Mouse (Mus musculus) adrenal gland, adult (tissue): ENCODE data around the gene Rpusd2.
"Not testable (repeated sequence)": the region's sequence is repeated elsewhere in the genome, so short reads cannot be mapped to it uniquely, and the experiment has no call there.

Experiments
- DNase-seq, 2 experiments: peaks; one replicate each; pipeline ENCODE4 v3.0.0; 2022 to 2023; ENCODE audit warnings: low spot score in 1 of 2; ENCODE audit not compliant: inconsistent age in 2 of 2

The Rpusd2 gene

GRCm38 (mm10) chr2:119034656-119035396 is at the start of gene Rpusd2:
Rpusd2 (plus strand) TSS chr2:119034790.
- DNase-seq, result peak; percentile 93 to 97

- DNase-seq, result no peak
These were observed 39.1 kb upstream of the Rpusd2 start for GRCm38 (mm10) chr2:118995490-118995889.

GRCm38 (mm10) chr2:118995919-118996797 is 38.4 kb upstream of the Rpusd2 start:
- DNase-seq, result no peak

- no peak for DNase-seq
These were observed 37.8 kb upstream of the Rpusd2 start for GRCm38 (mm10) chr2:118996798-118997105.

GRCm38 (mm10) chr2:118998115-118998866 is 36.3 kb upstream of the Rpusd2 start:
- peak in 1 of 2 experiments; percentile 49 for DNase-seq

- DNase-seq, result no peak
These were observed 35.5 kb upstream of the Rpusd2 start for GRCm38 (mm10) chr2:118999025-118999639.

GRCm38 (mm10) chr2:119006886-119007285 is 27.7 kb upstream of the Rpusd2 start:
- DNase-seq, result no peak

GRCm38 (mm10) chr2:119009376-119009775 is 25.2 kb upstream of the Rpusd2 start:
- DNase-seq, result peak in 1 of 2 experiments; percentile 28

- no peak for DNase-seq
These were observed 19.6 kb upstream of the Rpusd2 start for GRCm38 (mm10) chr2:119014989-119015388.

GRCm38 (mm10) chr2:119015604-119016180 is 18.9 kb upstream of the Rpusd2 start:
- peak; percentile 40 to 71 for DNase-seq

- DNase-seq, result not testable (repeated sequence)
These were observed 18.3 kb upstream of the Rpusd2 start for GRCm38 (mm10) chr2:119016312-119016711.

GRCm38 (mm10) chr2:119017647-119018046 is 16.9 kb upstream of the Rpusd2 start:
- no peak for DNase-seq

GRCm38 (mm10) chr2:119018391-119019122 is 16.0 kb upstream of the Rpusd2 start:
- peak in 1 of 2 experiments; percentile 42 for DNase-seq

- DNase-seq, result no peak
These were observed 15.5 kb upstream of the Rpusd2 start for GRCm38 (mm10) chr2:119019131-119019530.

GRCm38 (mm10) chr2:119019538-119019937 is 15.1 kb upstream of the Rpusd2 start:
- no peak for DNase-seq

GRCm38 (mm10) chr2:119023154-119023660 is 11.4 kb upstream of the Rpusd2 start:
- no peak for DNase-seq

- no peak for DNase-seq
These were observed 9.9 kb upstream of the Rpusd2 start for GRCm38 (mm10) chr2:119024536-119025238.

GRCm38 (mm10) chr2:119025239-119025616 is 9.4 kb upstream of the Rpusd2 start:
- DNase-seq, result no peak

GRCm38 (mm10) chr2:119026951-119027350 is 7.6 kb upstream of the Rpusd2 start:
- no peak for DNase-seq
